Mouse (Mus musculus) megakaryocyte-erythroid progenitor cell, adult 5 weeks (primary cell): ENCODE results near the gene Sprr2f. TPM values are rescaled to one million over a fixed set of nuclear protein-coding genes. Genes with fewer than 3 reads are reported as not detected.

Experiments used
- polyA plus RNA-seq: library from polyadenylated mRNA; stranded (reverse); fragments of >175 nt; gene quantifications from 2 replicates; pipeline ENCODE4 v1.2.3, GENCODE M21; 2012

Gene Sprr2f
- polyA plus RNA-seq: not detected in 2 replicates

DNA sequence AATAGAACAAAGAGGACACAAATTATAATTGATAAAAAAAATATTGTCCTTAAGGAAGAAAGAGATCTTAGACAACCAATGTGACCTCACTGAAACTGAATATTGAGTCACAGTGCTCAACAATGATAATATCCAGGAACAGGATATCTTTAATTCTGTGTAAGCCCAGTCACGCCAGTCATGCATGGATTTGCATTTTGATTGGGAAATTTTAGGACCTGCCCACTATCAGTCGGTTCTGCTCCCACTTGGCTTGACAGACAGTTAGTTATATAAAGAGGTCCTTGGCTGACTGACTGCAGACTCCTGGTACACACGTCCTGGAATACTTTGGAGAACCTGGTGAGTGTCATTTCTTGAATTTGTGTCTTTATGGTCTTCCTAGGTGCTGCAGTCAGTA, at the start of gene Sprr2f:
TSS of gene Sprr2f (plus strand) at position 301 of the 400 bp plus-strand sequence.

DNA sequence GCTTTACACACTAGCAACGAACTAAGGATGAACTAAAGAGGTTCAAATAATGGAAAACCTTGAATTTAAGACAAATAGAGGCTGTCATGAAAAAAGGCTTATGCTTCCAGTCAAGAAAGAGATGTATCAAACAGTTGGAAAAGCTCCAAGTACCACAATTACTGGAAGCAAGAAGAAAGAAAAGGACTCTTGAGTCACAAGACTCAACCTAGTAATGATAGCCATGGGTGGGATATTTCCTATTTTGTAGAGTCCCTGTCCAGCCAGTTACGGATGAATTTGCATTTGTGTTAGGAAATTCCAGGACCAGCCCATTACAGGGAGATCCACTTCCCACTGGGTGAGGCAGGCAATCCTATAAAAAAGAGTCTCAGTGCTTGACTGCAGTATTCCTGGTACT, 48.7 kb upstream of the Sprr2f start, which contains the start of gene Sprr2b:
TSS of gene Sprr2b (plus strand) at position 301 of the 400 bp plus-strand sequence.

DNA sequence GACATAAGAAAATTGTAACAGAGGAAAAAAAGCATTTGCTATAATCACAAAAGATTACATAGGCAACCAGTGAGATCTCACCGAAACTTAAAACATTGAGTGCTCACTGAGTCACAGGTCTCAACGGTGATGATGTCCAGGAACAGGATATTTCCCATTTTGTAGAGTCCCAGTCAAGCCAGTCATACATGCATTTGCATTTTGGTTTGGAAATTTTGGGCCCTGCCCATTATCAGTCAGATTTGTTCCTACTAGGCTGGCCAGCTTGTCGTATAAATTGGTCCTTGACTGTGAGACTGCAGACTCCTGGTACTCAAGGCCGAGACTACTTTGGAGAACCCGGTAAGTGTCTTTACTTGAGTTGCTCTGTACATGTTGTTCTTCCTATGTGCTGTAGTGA, 26.1 kb upstream of the Sprr2f start, which contains the start of gene Sprr2d:
TSS of gene Sprr2d (plus strand) at position 301 of the 400 bp plus-strand sequence.

DNA sequence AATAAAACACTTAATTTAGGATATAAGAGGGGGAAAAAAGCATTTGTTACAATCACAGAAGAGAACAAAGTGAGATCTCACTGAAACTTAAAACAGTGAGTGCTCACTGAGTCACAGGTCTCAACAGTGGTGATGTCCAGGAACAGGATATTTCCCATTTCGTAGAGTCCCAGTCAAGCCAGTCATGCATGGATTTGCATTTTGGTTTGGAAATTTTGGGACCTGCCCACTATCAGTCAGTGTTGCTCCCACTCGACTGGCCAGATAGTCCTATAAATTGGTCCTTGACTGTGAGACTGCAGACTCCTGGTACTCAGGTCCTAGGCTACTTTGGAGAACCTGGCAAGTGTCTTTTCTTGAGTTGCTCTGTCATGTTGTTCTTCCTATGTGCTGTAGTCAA, 13.1 kb upstream of the Sprr2f start, which contains the start of gene Sprr2e:
TSS of gene Sprr2e (plus strand) at position 301 of the 400 bp plus-strand sequence.

DNA sequence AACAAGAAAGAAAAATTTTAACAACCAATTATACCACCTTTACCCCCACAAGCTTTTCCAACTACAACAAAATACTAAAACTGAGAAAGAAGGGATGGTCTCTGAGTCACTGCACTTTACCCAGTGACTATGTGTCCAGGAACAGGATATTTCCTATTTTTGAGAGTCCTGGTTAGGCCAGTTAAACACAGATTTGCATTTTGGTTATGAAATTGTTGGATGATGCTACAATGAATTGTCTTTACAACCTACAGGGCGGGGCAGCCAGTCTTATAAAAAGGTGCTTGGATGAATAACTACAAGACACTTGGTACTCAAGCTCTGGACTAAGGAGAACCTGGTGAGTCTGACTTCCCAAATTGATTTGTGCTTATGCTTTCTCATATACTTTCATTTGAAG, 20.4 kb downstream of the Sprr2f start, which contains the start of gene Sprr2h:
TSS of gene Sprr2h (plus strand) at position 301 of the 400 bp plus-strand sequence.

DNA sequence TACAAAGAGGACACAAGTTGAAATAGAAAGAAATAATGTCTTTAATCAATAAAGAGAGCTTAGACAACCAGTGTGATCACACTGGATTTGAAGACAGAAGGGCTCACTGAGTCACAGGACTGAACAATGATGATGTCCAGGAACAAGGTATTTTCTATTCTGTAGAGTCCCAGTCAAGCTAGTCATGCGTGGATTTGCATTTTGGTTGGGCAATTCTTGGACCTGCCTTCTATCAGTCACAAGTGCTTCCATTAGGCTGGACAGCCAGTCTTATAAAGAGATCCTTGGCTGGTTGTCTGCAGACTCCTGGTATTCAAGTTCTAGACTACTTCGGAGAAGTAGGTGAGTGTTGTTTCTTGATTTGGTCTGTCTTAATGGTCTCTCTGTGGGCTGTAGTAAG, 42.7 kb downstream of the Sprr2f start, which contains the start of gene Sprr2i:
TSS of gene Sprr2i (plus strand) at position 301 of the 400 bp plus-strand sequence.

Other genes starting within 250 kb of the Sprr2f start
- gene Prr9, start 241.2 kb upstream of the Sprr2f start, polyA plus RNA-seq: not detected in 2 replicates
- gene Lelp1, start 222.4 kb upstream of the Sprr2f start, polyA plus RNA-seq: not detected in 2 replicates
- gene Sprr2a1, start 149.4 kb upstream of the Sprr2f start, polyA plus RNA-seq: not detected in 2 replicates
- not detected in 2 replicates for gene Sprr2a2, start 149.3 kb upstream of the Sprr2f start, polyA plus RNA-seq
- gene Sprr2a3, start 79.8 kb upstream of the Sprr2f start, polyA plus RNA-seq: not detected in 2 replicates
- not detected in 2 replicates for gene Sprr2b, start 48.6 kb upstream of the Sprr2f start, polyA plus RNA-seq
- not detected in 2 replicates for gene Sprr2d, start 26.0 kb upstream of the Sprr2f start, polyA plus RNA-seq
- gene Sprr2e, start 13.0 kb upstream of the Sprr2f start, polyA plus RNA-seq: not detected in 2 replicates
- not detected in 2 replicates for gene Sprr2h, start 20.5 kb downstream of the Sprr2f start, polyA plus RNA-seq
- gene Sprr2i, start 42.8 kb downstream of the Sprr2f start, polyA plus RNA-seq: not detected in 2 replicates
- gene Sprr2j-ps, start 52.9 kb downstream of the Sprr2f start, polyA plus RNA-seq: not detected in 2 replicates
- 8.9 and 10.1 TPM in 2 replicates for gene Gm9774, start 64.2 kb downstream of the Sprr2f start, polyA plus RNA-seq
- not detected in 2 replicates for gene Sprr2k, start 67.4 kb downstream of the Sprr2f start, polyA plus RNA-seq
- not detected in 2 replicates for gene Sprr1b, start 73.6 kb downstream of the Sprr2f start, polyA plus RNA-seq
- not detected in 2 replicates for gene Sprr3, start 93.5 kb downstream of the Sprr2f start, polyA plus RNA-seq
- gene Sprr1a, start 120.7 kb downstream of the Sprr2f start, polyA plus RNA-seq: 0.12 TPM in 1 of 2 replicates, not detected in the other
- gene Sprr4, start 135.3 kb downstream of the Sprr2f start, polyA plus RNA-seq: not detected in 2 replicates
- gene 2310046K23Rik, start 169.3 kb downstream of the Sprr2f start, polyA plus RNA-seq: not detected in 2 replicates
- gene Ivl, start 208.5 kb downstream of the Sprr2f start, polyA plus RNA-seq: 0.04 TPM in 1 of 2 replicates, not detected in the other
- gene Smcp, start 223.8 kb downstream of the Sprr2f start, polyA plus RNA-seq: 0.07 TPM in 1 of 2 replicates, not detected in the other
- gene 2210017I01Rik, start 242.3 kb downstream of the Sprr2f start, polyA plus RNA-seq: not detected in 2 replicates